Mouse (Mus musculus) embryo, embryonic 10 days (tissue): ENCODE measurements at regions not wholly inside any gene's neighbourhood (a gene's known extent, or its start where the extent isn't known, plus 50 kb on each side); places are given as distances from the start of the nearest gene placed in this dataset.

Source experiments
- DNase-seq: peaks from one replicate; pipeline ENCODE4 v3.0.0-alpha.2; 2015; ENCODE audit warnings: low spot score

GRCm38 (mm10) chr2:8562948-8563347, 1053.6 kb upstream of the Celf2 start:
- no peak for DNase-seq

GRCm38 (mm10) chr2:8546116-8546515, 1036.8 kb upstream of the Celf2 start:
- DNase-seq: no peak

GRCm38 (mm10) chr2:8536842-8537241, 1027.5 kb upstream of the Celf2 start:
- no peak for DNase-seq

- no peak for DNase-seq
Measured at GRCm38 (mm10) chr2:8498466-8498865, 989.1 kb upstream of the Celf2 start.

GRCm38 (mm10) chr2:8477827-8478528, 968.6 kb upstream of the Celf2 start:
- peak; percentile 38 for DNase-seq

GRCm38 (mm10) chr2:8470546-8470945, 961.2 kb upstream of the Celf2 start:
- DNase-seq: no peak

GRCm38 (mm10) chr2:8468989-8469388, 959.6 kb upstream of the Celf2 start:
- DNase-seq: no peak

GRCm38 (mm10) chr2:8468351-8468750, 959.0 kb upstream of the Celf2 start:
- no peak for DNase-seq

GRCm38 (mm10) chr2:8467531-8468203, 958.3 kb upstream of the Celf2 start:
- DNase-seq: no peak

GRCm38 (mm10) chr2:8452566-8453243, 943.3 kb upstream of the Celf2 start:
- no peak for DNase-seq

- no peak for DNase-seq
Measured at GRCm38 (mm10) chr2:8441230-8441629, 931.9 kb upstream of the Celf2 start.

GRCm38 (mm10) chr2:8429652-8430343, 920.4 kb upstream of the Celf2 start:
- no peak for DNase-seq

GRCm38 (mm10) chr2:8428145-8428544, 918.8 kb upstream of the Celf2 start:
- no peak for DNase-seq

- no peak for DNase-seq
Measured at GRCm38 (mm10) chr2:8427720-8428119, 918.4 kb upstream of the Celf2 start.

GRCm38 (mm10) chr2:8415917-8416316, 906.6 kb upstream of the Celf2 start:
- DNase-seq: no peak

- DNase-seq: no peak
Measured at GRCm38 (mm10) chr2:8394128-8394527, 884.8 kb upstream of the Celf2 start.

GRCm38 (mm10) chr2:8389530-8389929, 880.2 kb upstream of the Celf2 start:
- no peak for DNase-seq

- DNase-seq: peak; percentile 71
Measured at GRCm38 (mm10) chr2:8380246-8380645, 870.9 kb upstream of the Celf2 start.

GRCm38 (mm10) chr2:8379590-8379989, 870.2 kb upstream of the Celf2 start:
- DNase-seq: no peak

- DNase-seq: no peak
Measured at GRCm38 (mm10) chr2:8347867-8348266, 838.5 kb upstream of the Celf2 start.

GRCm38 (mm10) chr2:8344748-8345147, 835.4 kb upstream of the Celf2 start:
- DNase-seq: no peak

- no peak for DNase-seq
Measured at GRCm38 (mm10) chr2:8338271-8338670, 828.9 kb upstream of the Celf2 start.

GRCm38 (mm10) chr2:8296001-8296400, 786.6 kb upstream of the Celf2 start:
- no peak for DNase-seq
